Mouse (Mus musculus): ENCODE data around the gene Entpd7. TPM values are rescaled to one million over a fixed set of nuclear protein-coding genes. Genes with fewer than 3 reads are reported as not detected.
A peak's percentile ranks its signal among the peaks of the same experiment; 100 is the strongest.

Gene Entpd7
- polyA plus RNA-seq, 1 experiment from 2014 or later: 10.1 TPM

DNA sequence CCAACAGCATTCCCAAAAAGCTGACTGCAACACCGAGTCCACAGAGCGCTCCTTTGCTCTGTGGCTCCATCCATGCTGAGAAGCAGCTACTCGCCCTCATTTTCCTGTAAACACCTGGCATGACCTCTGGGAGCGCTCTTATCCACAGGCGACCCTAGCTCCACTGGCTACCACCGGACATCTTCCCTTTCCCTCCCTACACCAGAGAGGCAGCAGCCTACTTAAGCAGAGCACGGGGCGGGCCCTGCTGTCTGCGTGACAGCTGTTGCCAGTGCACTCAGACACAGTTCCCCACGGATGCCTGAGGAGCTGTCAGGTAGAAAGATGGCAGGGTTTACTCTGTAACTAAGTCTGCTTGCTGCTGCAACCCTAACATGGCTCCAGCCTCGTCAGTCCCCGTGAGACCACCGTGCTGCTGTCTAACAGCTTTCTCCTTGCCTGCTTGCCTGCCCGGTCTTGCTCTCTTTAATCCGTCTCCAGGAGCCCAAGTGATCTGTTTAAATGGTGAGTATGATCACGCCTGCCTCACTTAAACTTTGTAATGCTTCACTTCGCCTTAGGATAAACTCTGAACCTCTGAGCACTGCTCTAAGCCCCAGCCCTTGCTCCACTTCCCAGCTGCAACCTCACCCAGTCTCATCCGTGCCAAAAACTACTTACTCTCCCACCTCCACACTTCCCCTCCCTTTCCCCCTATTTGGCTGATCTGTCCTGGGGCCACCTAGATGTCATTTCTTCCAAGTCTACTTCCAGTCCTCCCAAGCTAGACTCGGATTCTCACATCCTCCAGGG, 27.1 kb upstream of the Entpd7 start:
- Histone ChIP-seq H3K9me3 (no peaks in the 10 kb centered on the region), H3K4me3 (no peak overlapping the region), H3K27ac (peak overlapping the region; percentile 25), H3K27me3 (no peaks in the 10 kb centered on the region), H3K36me3 (peaks cover 24% of the 10 kb centered on the region), H3K4me1 (replicated peaks) (peaks cover 9% of the 10 kb centered on the region; the same call in 1 of the 2 replicates), H3K4me2 (no peak overlapping the region), H3K9ac (no peak overlapping the region)
- 41% methylated on average over 19 of the region's 19 CpGs for WGBS
- peak; percentile 33 for ATAC-seq (ENCODE audit: low FRiP score)

DNA sequence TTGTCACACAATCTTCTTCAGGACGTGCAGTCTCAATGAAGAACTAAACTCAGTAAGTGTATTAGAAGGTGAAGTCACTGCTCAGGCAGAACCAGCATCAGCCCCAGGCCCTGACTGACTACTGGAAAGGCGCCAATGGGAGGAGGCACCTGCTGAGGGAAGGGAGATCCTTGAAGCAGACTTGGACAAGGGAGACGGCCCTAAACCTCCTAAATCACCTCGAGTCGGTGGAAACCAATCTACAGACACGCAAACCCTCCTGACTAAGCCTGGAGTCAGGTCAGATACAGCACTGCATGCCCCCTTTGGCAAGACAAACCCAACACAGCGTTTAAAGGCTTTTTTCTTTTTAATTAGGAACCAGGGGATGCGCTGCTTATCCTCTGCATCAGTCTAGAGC, 26.0 kb upstream of the Entpd7 start:
- WGBS: 88% methylated on average over 8 of the region's 8 CpGs
- Histone ChIP-seq H3K4me3 (no peak overlapping the region), H3K4me1 (replicated peaks) (peaks cover 9% of the 10 kb centered on the region; the same call in 1 of the 2 replicates), H3K36me3 (peaks cover 24% of the 10 kb centered on the region), H3K9ac (no peak overlapping the region), H3K4me2 (no peak overlapping the region), H3K27me3 (no peaks in the 10 kb centered on the region), H3K9me3 (no peaks in the 10 kb centered on the region), H3K27ac (no peak overlapping the region)
- no peak for ATAC-seq (ENCODE audit: low FRiP score)

DNA sequence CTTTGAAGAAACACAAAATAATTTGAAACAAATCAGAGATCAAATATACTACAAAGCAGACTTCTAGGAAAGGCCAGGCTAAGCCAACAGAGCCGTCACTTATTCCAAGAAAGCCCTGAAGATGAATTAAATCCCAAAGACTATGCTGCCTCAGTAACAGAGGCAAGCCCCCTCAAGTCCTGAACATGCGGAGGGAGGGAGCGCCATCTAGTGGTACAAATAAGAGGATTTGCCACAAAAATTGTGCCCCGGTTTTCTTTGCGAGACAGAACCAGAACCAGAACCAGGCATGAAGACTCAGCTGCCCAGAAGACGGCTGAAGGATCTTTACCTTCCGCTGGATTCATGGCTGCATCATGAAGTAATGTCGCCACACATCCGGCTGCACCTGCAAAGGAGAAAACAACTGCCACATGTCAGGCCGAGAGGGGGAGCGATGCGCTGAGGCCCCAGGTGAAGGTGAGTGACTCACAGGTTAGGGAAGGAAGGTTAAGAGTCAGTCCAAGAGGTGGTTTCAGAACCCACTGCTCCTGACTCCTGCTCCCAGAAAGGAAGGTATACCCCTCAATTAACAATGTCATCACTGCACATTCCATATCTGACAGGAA, 23.9 kb upstream of the Entpd7 start:
- H3K9me3 ChIP-seq: no peaks in the 10 kb centered on the region
- no peak overlapping the region for H3K9ac ChIP-seq
- no peak overlapping the region for H3K4me3 ChIP-seq
- H3K27ac ChIP-seq: no peak overlapping the region
- no peak for ATAC-seq (ENCODE audit: low FRiP score)
- H3K27me3 ChIP-seq: no peaks in the 10 kb centered on the region
- 49% methylated on average over 12 of the region's 12 CpGs for WGBS
- H3K36me3 ChIP-seq: peaks cover 24% of the 10 kb centered on the region
- no peak overlapping the region for H3K4me2 ChIP-seq
- peaks cover 9% of the 10 kb centered on the region; the same call in 1 of the 2 replicates for H3K4me1 ChIP-seq (replicated peaks)

DNA sequence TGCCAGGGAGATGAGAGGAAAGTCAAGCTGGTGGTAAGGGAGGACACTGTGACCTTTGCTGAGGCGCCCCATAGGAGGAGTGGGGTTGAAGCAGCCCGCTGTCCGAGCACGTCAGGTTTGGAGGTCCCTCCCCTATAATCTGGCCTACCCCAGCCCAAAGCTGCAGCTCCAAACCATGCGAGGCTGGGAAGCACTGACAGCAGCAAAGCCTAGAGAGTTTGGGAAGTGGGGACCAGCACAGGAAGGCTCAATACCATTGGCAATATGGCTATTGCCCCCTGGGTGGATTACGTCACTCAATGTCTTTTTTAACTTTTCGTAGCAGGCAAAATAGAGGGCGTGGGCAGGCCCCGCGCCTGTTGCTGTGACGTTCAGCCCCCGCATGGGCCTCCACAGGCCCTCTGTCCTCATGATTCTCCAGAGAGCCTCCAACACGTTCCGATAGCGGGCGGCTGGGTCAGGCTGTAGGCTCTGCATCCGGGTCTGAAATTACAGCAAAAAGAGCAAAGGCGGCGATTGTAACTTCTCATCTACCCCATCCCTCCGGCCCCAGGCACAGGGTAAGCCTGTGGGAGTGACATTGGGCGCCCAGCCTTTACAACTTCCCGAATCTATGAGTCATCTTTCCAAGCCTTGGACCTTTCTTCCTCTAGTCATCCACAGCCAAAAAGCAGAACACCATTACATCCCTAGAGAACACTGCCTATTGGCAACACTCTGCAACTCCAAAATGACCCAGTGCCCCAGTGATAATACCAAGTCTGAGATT, 22.6 kb upstream of the Entpd7 start:
- ATAC-seq (ENCODE audit: low FRiP score): no peak
- no peak overlapping the region for H3K9ac ChIP-seq
- H3K4me2 ChIP-seq: no peak overlapping the region
- H3K27me3 ChIP-seq: no peaks in the 10 kb centered on the region
- WGBS: 90% methylated on average over 22 of the region's 22 CpGs
- peaks cover 24% of the 10 kb centered on the region for H3K36me3 ChIP-seq
- H3K4me3 ChIP-seq: no peak overlapping the region
- no peaks in the 10 kb centered on the region for H3K9me3 ChIP-seq
- peaks cover 9% of the 10 kb centered on the region; the same call in 1 of the 2 replicates for H3K4me1 ChIP-seq (replicated peaks)
- no peak overlapping the region for H3K27ac ChIP-seq

DNA sequence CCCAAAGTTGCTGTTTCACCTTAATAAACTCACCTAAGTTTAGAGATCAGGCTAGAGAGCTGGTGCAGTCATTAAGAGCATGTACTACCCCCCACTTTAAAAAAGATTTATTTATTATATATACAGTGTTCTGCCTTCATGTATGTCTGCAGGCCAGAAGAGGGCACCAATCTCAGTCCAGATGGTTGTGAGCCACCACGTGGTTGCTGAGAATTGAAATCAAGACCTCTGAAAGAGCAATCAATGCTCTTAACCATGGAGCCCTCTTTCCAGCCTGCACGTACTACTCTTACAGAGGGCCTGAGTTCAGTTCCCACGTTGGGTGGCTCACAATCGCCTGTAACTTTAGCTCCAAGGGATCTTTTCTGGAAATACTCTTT, 22.1 kb upstream of the Entpd7 start:
- peaks cover 24% of the 10 kb centered on the region for H3K36me3 ChIP-seq
- WGBS: 65% methylated on average over 4 of the region's 4 CpGs
- peaks cover 7% of the 10 kb centered on the region; the same call in 1 of the 2 replicates for H3K4me1 ChIP-seq (replicated peaks)
- no peak overlapping the region for H3K4me2 ChIP-seq
- H3K27ac ChIP-seq: no peak overlapping the region
- no peak overlapping the region for H3K9ac ChIP-seq
- no peaks in the 10 kb centered on the region for H3K27me3 ChIP-seq
- ATAC-seq (ENCODE audit: low FRiP score): no peak
- no peaks in the 10 kb centered on the region for H3K9me3 ChIP-seq
- no peak overlapping the region for H3K4me3 ChIP-seq

DNA sequence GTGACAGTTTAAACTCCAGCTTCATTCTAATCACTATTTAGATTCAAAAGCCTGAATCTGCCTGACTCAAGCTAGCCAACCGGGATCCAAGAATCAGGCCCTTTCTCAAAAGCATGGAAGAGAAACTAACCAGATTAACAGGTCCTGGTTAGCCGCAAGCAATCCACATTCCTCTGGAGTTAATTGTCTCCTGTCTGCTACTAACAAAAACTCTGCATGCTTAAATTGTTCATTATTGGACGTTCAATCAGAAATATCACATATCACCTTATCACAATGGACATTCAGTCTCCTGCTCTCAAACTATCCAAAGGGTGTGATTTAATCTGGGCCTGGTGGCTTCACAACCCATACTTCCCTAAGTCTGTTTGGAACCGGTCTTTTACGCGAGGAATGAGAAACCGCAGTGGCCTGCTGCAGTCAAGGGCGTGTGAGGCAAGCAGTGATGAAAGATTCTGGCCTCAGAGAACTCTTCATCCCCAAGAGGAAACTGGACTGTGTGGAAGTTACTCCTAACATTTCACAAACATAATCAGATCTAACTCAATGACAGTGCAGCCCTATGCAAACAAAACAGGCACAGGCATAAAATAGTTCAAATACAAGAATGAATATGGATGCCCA, 20.2 kb upstream of the Entpd7 start:
- 82% methylated on average over 8 of the region's 8 CpGs for WGBS
- ATAC-seq (ENCODE audit: low FRiP score): no peak

DNA sequence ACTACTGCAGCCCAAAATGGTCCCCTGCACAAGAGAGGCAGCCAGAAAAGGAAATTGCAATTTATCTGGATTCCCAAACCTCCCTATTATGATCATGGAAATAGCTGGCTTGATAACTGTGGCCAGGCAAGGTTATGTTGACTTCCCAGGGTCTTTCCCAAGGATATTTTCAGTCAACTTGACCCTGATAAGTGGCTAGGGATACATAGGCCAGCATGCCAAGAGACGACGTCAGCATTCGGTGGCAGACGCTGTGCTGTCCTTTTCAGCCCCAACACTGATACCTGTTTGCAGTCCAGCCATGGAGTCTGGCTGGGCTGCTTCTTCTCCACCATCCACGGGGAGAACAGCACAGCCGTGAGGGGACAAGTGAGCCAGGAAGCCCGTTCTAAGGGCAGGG, 18.4 kb upstream of the Entpd7 start:
- WGBS: 88% methylated on average over 7 of the region's 7 CpGs
- no peak for ATAC-seq (ENCODE audit: low FRiP score)
- peaks cover 7% of the 10 kb centered on the region; the same call in 1 of the 2 replicates for H3K36me3 ChIP-seq
- no peaks in the 10 kb centered on the region for H3K9me3 ChIP-seq
- no peak overlapping the region for H3K27ac ChIP-seq
- H3K4me2 ChIP-seq: no peak overlapping the region
- peaks cover 22% of the 10 kb centered on the region for H3K4me1 ChIP-seq (replicated peaks)
- no peak overlapping the region for H3K4me3 ChIP-seq
- H3K27me3 ChIP-seq: no peaks in the 10 kb centered on the region
- peak overlapping the region; percentile 40; the same call in 1 of the 2 replicates for H3K9ac ChIP-seq

More for the DNA sequence above, 20.2 kb upstream of the Entpd7 start:
- H3K4me2 ChIP-seq: no peak overlapping the region
- no peaks in the 10 kb centered on the region for H3K9me3 ChIP-seq
- H3K4me1 ChIP-seq (replicated peaks): peaks cover 18% of the 10 kb centered on the region
- H3K9ac ChIP-seq: no peak overlapping the region
- no peaks in the 10 kb centered on the region for H3K27me3 ChIP-seq
- no peak overlapping the region for H3K27ac ChIP-seq
- H3K4me3 ChIP-seq: no peak overlapping the region
- H3K36me3 ChIP-seq: peaks cover 10% of the 10 kb centered on the region

DNA sequence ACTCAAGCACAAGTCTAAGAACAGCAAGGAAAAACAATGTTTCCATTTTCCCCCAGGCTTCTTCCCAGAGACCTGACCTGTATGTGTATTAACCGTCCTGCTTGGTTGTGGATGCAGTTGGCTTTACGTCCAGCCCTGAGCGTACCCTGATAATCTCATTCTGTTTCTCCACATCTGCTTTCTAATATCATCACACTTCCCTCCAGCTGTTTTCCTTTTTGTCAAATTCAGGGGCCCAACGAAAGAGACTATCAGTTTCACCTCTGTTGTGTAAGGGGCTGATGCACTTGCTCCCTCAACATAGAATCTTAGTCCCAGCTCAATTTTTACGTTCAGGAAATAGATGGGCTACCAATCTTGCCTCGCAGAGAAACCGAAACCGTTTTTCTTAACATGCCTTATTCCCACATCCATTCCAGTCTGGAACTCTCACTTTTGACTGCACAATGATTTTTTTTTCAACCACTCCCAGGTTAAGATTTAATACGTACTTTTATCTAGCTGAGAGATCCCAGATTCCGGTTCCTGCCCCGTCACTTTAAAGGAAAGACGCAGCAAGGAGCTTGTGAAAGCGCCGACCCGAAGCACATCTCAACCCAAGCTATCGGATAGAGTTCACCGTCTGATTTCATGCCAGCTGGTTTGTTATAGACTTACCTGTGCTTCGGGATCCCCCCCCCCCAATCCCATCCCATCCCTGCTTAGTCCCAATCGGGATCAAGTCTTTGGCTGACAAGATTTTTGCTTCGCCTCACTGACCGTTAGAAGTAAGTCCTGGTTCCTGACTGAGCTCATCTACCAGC, 15.8 kb upstream of the Entpd7 start:
- Histone ChIP-seq H3K27me3 (0 out of 2 replicates have a peak, but pooled peaks cover 3% of the 10 kb centered on the region), H3K4me1 (replicated peaks) (peaks cover 29% of the 10 kb centered on the region), H3K4me2 (peak overlapping the region; percentile 68), H3K27ac (peak overlapping the region; percentile 89), H3K4me3 (peak overlapping the region; percentile 94), H3K36me3 (no peaks in the 10 kb centered on the region), H3K9ac (peak overlapping the region; percentile 93), H3K9me3 (no peaks in the 10 kb centered on the region)
- no peak for ATAC-seq (ENCODE audit: low FRiP score)
- 12% methylated on average over 21 of the region's 21 CpGs for WGBS

DNA sequence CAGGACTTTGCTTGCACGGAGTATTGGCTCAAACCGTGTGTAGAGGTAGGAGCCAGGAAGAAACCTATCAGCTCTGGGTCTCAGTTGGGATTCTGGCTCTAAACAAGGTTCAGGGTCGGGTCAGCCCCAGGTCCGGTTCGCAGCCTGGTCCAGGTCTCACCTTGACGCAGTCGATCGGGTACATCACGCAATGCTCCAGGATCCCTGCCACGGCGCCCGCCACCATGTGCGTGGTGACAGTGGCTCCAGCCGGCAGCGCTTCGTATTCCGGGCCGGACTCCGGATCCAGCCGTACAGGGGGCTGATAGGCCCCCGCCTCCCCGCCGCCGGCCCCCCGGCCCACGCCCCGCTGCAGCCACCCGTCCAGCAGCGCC, 15.2 kb upstream of the Entpd7 start:
- under 1% methylated on average over 29 of the region's 29 CpGs for WGBS
- Histone ChIP-seq H3K4me1 (replicated peaks) (peaks cover 29% of the 10 kb centered on the region), H3K27me3 (0 out of 2 replicates have a peak, but pooled peaks cover 3% of the 10 kb centered on the region), H3K4me3 (peak overlapping the region; percentile 94), H3K9me3 (no peaks in the 10 kb centered on the region), H3K36me3 (no peaks in the 10 kb centered on the region), H3K27ac (peak overlapping the region; percentile 89), H3K9ac (peak overlapping the region; percentile 93), H3K4me2 (peak overlapping the region; percentile 68)
- ATAC-seq (ENCODE audit: low FRiP score): peak; percentile 27

DNA sequence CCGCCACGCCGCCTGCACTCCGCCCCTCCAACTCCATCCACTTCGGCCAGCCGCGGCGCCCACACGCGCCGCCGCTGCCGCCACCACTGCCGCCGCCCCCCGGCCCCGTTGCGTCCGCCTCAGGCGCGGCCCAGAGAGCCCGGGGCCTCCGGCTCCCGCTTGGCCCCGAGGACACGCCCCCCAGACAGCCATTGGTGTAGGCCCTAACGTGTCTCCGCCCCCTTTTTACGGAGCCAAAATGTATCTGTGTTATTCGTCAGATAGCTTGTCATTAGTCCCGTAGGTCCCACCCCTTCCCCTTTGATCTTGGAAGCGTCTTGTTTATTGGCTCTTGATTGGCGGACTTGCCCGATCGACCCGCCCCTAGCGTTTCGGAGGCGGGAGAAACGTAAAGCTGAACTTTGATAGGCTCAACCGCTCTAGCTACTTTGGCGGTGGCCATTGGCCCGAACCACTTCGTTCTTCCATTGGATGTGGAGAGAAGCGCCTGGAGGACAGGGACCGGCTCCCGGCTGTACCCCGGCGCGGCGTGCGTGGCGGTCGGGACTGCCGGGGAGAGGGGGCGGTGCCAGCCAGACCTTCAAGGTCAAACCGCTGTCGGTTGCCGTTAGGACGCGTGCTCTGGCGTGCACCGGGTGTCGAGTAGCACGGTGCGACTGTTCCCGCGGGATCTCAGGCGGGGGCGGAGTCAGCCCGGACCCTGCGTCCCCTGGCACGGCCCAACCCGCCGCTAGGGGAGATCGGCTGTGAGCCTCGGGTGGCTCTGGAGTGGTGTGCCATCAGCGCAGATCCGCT, 14.5 kb upstream of the Entpd7 start, which contains the start of gene Slc25a28:
Gene Slc25a28, minus strand, starts transcription at position 152 of the 795 bp plus-strand sequence.
- Histone ChIP-seq H3K36me3 (no peaks in the 10 kb centered on the region), H3K27ac (peak within 1 kb of the TSS; percentile 96), H3K4me1 (replicated peaks) (peaks cover 29% of the 10 kb centered on the region), H3K9me3 (no peaks in the 10 kb centered on the region), H3K27me3 (0 out of 2 replicates have a peak, but pooled peaks cover 3% of the 10 kb centered on the region), H3K9ac (peak within 1 kb of the TSS; percentile 93), H3K4me2 (peak within 1 kb of the TSS; percentile 85), H3K4me3 (peak within 1 kb of the TSS; percentile 94)
- WGBS: under 1% methylated on average over 69 of the region's 79 CpGs
- peak; percentile 98 for ATAC-seq (ENCODE audit: low FRiP score)
